Mouse (Mus musculus) MEL (cell line): Measurements from ENCODE around the gene Inpp5b. TPM values are rescaled to one million over a fixed set of nuclear protein-coding genes. Genes with fewer than 3 reads are reported as not detected.

Source experiments
- DNase-seq: peaks from one replicate; pipeline ENCODE4 v3.0.0; 2011; ENCODE audit warnings: low read depth, low spot score
- H3K27ac ChIP-seq: 2 replicates; pipeline ENCODE4 v1.5.1; 2012; ENCODE audit warnings: low read depth, mild to moderate bottlenecking, control low read depth, low read length, moderate library complexity; ENCODE audit not compliant: control insufficient read depth
- H3K27me3 ChIP-seq, 2 experiments: fragments of 150-350 bp in 1 of 2; sonication (generic) in 1 of 2; 2 replicates each; pipeline ENCODE4 v1.6.1; 2012; ENCODE audit warnings: low read length in 2 of 2, mild to moderate bottlenecking in 2 of 2, improper control_type of control experiment in 1 of 2, moderate library complexity in 1 of 2; ENCODE audit not compliant: insufficient read depth in 2 of 2, control insufficient read depth in 1 of 2
- H3K36me3 ChIP-seq, 2 experiments: 2 replicates each; pipeline ENCODE4 v1.6.1; 2012 to 2014; ENCODE audit warnings: low read length in 2 of 2, improper control_type of control experiment in 1 of 2, inconsistent platforms in 1 of 2, mild to moderate bottlenecking in 1 of 2; ENCODE audit not compliant: insufficient read depth in 2 of 2, control insufficient read depth in 1 of 2
- H3K4me1 ChIP-seq, 2 experiments: fragments of 150-350 bp in 1 of 2; sonication (generic) in 1 of 2; 2 replicates each; pipeline ENCODE4 v1.6.1; 2012; ENCODE audit warnings: low read length in 2 of 2, improper control_type of control experiment in 1 of 2, mild to moderate bottlenecking in 1 of 2; ENCODE audit not compliant: insufficient read depth in 2 of 2, control insufficient read depth in 1 of 2
- H3K4me3 ChIP-seq, 2 experiments: fragments of 150-350 bp in 1 of 2; sonication (generic) in 1 of 2; 2 replicates each; pipeline ENCODE4 v1.5.1; 2012; ENCODE audit warnings: low read depth in 2 of 2, low read length in 2 of 2, mild to moderate bottlenecking in 2 of 2, moderate library complexity in 2 of 2, control low read depth in 1 of 2, improper control_type of control experiment in 1 of 2; ENCODE audit not compliant: control insufficient read depth in 1 of 2, insufficient read depth in 1 of 2
- H3K79me2 ChIP-seq: 2 replicates; pipeline ENCODE4 v1.6.1; 2012; ENCODE audit warnings: mild to moderate bottlenecking, low read length, moderate library complexity; ENCODE audit not compliant: control insufficient read depth, poor library complexity, insufficient read depth
- H3K9ac ChIP-seq: 2 replicates; pipeline ENCODE4 v1.6.1; 2012; ENCODE audit warnings: low read depth, mild to moderate bottlenecking, control low read depth, low read length, moderate library complexity; ENCODE audit not compliant: control insufficient read depth, poor library complexity, severe bottlenecking
- H3K9me3 ChIP-seq: fragments of 150-350 bp; sonication (generic); replicated peaks from 2 replicates; pipeline ENCODE4 v1.6.1; 2012; ENCODE audit warnings: mild to moderate bottlenecking, low read length, improper control_type of control experiment, moderate library complexity; ENCODE audit not compliant: insufficient read depth
- CHD2 ChIP-seq: IDR thresholded peaks from 2 replicates; pipeline ENCODE4 v1.6.1; 2011; ENCODE audit warnings: low read length, improper control_type of control experiment
- CTCF ChIP-seq, 3 experiments: IDR thresholded peaks in 2 of 3; conservative IDR thresholded peaks in 1 of 3; 2 replicates each; pipeline ENCODE4 v1.5.1; 2011 to 2012; ENCODE audit warnings: low read length in 3 of 3, low read depth in 2 of 3, mild to moderate bottlenecking in 2 of 3, improper control_type of control experiment in 1 of 3, inconsistent platforms in 1 of 3, mixed read lengths in 1 of 3, moderate library complexity in 1 of 3; ENCODE audit not compliant: control insufficient read depth in 1 of 3, insufficient read depth in 1 of 3, poor library complexity in 1 of 3, severe bottlenecking in 1 of 3
- E2F4 ChIP-seq: IDR thresholded peaks from 2 replicates; pipeline ENCODE4 v1.6.1; 2011; ENCODE audit warnings: low read depth, low read length, improper control_type of control experiment, borderline replicate concordance
- EP300 ChIP-seq, 2 experiments: IDR thresholded peaks; 2 replicates each; pipeline ENCODE4 v1.6.1; 2011; ENCODE audit warnings: improper control_type of control experiment in 2 of 2, low read length in 2 of 2, low read depth in 1 of 2, mild to moderate bottlenecking in 1 of 2
- ETS1 ChIP-seq: IDR thresholded peaks from 2 replicates; pipeline ENCODE4 v1.6.1; 2012; ENCODE audit warnings: low read depth, mild to moderate bottlenecking, inconsistent platforms, low read length, improper control_type of control experiment, moderate library complexity
- HCFC1 ChIP-seq: IDR thresholded peaks from 2 replicates; pipeline ENCODE4 v1.6.1; 2012; ENCODE audit warnings: low read depth, mild to moderate bottlenecking, inconsistent platforms, low read length, improper control_type of control experiment, moderate library complexity
- KAT2A ChIP-seq: conservative IDR thresholded peaks from 2 replicates; pipeline ENCODE4 v1.6.1; 2012; ENCODE audit warnings: low read depth, low read length, improper control_type of control experiment, inconsistent platforms
- MAFK ChIP-seq: IDR thresholded peaks from 2 replicates; pipeline ENCODE4 v1.6.1; 2011; ENCODE audit warnings: low read depth, mild to moderate bottlenecking, low read length, improper control_type of control experiment, borderline replicate concordance
- MAX ChIP-seq: IDR thresholded peaks from 2 replicates; pipeline ENCODE4 v1.6.1; 2011; ENCODE audit warnings: low read length, improper control_type of control experiment
- MAZ ChIP-seq: IDR thresholded peaks from 2 replicates; pipeline ENCODE4 v1.6.1; 2012; ENCODE audit warnings: low read depth, mild to moderate bottlenecking, inconsistent platforms, low read length, improper control_type of control experiment
- MEF2A ChIP-seq: IDR thresholded peaks from 2 replicates; pipeline ENCODE4 v1.6.1; 2014; ENCODE audit warnings: low read depth, mild to moderate bottlenecking, inconsistent platforms, low read length, improper control_type of control experiment; ENCODE audit not compliant: poor library complexity, insufficient replicate concordance, severe bottlenecking; ENCODE audit errors: extremely low read depth
- MXI1 ChIP-seq: IDR thresholded peaks from 2 replicates; pipeline ENCODE4 v1.6.1; 2011; ENCODE audit warnings: mild to moderate bottlenecking, low read depth, low read length, improper control_type of control experiment
- MYB ChIP-seq: IDR thresholded peaks from 2 replicates; pipeline ENCODE4 v1.6.1; 2011; ENCODE audit warnings: mild to moderate bottlenecking, low read depth, low read length, improper control_type of control experiment
- MYC ChIP-seq: IDR thresholded peaks from 2 replicates; pipeline ENCODE4 v1.6.1; 2011; ENCODE audit warnings: low read depth, mild to moderate bottlenecking, low read length, improper control_type of control experiment, moderate library complexity
- RAD21 ChIP-seq: IDR thresholded peaks from 2 replicates; pipeline ENCODE4 v1.6.1; 2011; ENCODE audit warnings: mild to moderate bottlenecking, low read depth, low read length, improper control_type of control experiment
- RCOR1 ChIP-seq: IDR thresholded peaks from 2 replicates; pipeline ENCODE4 v1.6.1; 2012; ENCODE audit warnings: low read depth, mild to moderate bottlenecking, inconsistent platforms, low read length, improper control_type of control experiment
- SIN3A ChIP-seq: IDR thresholded peaks from 2 replicates; pipeline ENCODE4 v1.6.1; 2012; ENCODE audit warnings: low read length, improper control_type of control experiment, inconsistent platforms
- TAL1 ChIP-seq: IDR thresholded peaks from 2 replicates; pipeline ENCODE4 v1.6.1; 2012; ENCODE audit warnings: mild to moderate bottlenecking, inconsistent platforms, low read length, moderate library complexity, mixed read lengths
- TBP ChIP-seq: IDR thresholded peaks from 2 replicates; pipeline ENCODE4 v1.8.0; 2011; ENCODE audit warnings: low read depth, low read length, improper control_type of control experiment
- USF1 ChIP-seq: IDR thresholded peaks from 2 replicates; pipeline ENCODE4 v1.6.1; 2014; ENCODE audit warnings: low read depth, mild to moderate bottlenecking, inconsistent platforms, low read length, improper control_type of control experiment, moderate library complexity
- ZC3H11A ChIP-seq: IDR thresholded peaks from 2 replicates; pipeline ENCODE4 v1.6.1; 2012; ENCODE audit warnings: low read depth, mild to moderate bottlenecking, inconsistent platforms, low read length, improper control_type of control experiment
- ZNF384 ChIP-seq: IDR thresholded peaks from 2 replicates; pipeline ENCODE4 v1.6.1; 2012; ENCODE audit warnings: low read depth, mild to moderate bottlenecking, inconsistent platforms, low read length, improper control_type of control experiment
- polyA plus RNA-seq, 2 experiments: library from polyadenylated mRNA; stranded (reverse) in 1 of 2; unstranded in 1 of 2; fragments of >175 nt in 1 of 2; fragments of >200 nt in 1 of 2; gene quantifications; 2 replicates each; pipeline versions ENCODE4 v1.2.1 to v1.2.4; 2012; ENCODE audit warnings: low replicate concordance in 2 of 2, low read depth in 1 of 2; ENCODE audit not compliant: insufficient read length in 2 of 2, insufficient read depth in 1 of 2, missing spikeins in 1 of 2
- total RNA-seq: library from RNA; depleted of rRNA; stranded (reverse); fragments of 300-350 nt; gene quantifications from 2 replicates; pipeline ENCODE4 v1.2.3, GENCODE M21; 2012

The Inpp5b gene
- total and polyA plus RNA-seq, 3 experiments: 28.6 to 52.5 TPM; not detected in 1

- TF ChIP-seq MEF2A (no peak), SIN3A (peak; percentile 96)
Measured at GRCm38 (mm10) chr4:124714545-124715481, 26.8 kb upstream of the Inpp5b start, which contains the start of gene Sf3a3 (continued).

- no peaks in the 10 kb centered on the region for H3K27me3 ChIP-seq
- H3K27ac ChIP-seq: no peak overlapping the region
- TF ChIP-seq MYB (no peak), RAD21 (no peak), KAT2A (no peak), MAZ (no peak), CHD2 (no peak), EP300 (IDR thresholded peaks at IDR 0.05; ENCODE audit: low read depth in 1 of 2, low read length in 2 of 2) (no peak), E2F4 (no peak), ZC3H11A (no peak), TAL1 (no peak), RCOR1 (no peak), CTCF (IDR thresholded peaks at IDR 0.05 in 2 of 3, conservative IDR thresholded peaks at IDR 0.05 in 1 of 3; ENCODE audit: control insufficient read depth in 1 of 3, insufficient read depth in 1 of 3, low read depth in 2 of 3, low read length in 3 of 3, poor library complexity in 1 of 3, severe bottlenecking in 1 of 3) (no peak), MAX (no peak), USF1 (no peak), HCFC1 (no peak), MXI1 (no peak), MAFK (no peak), TBP (no peak), ETS1 (no peak), MYC (no peak), ZNF384 (no peak)
- TF ChIP-seq, all 39 proteins: peak for 0
- H3K4me3 ChIP-seq: no peak overlapping the region
- H3K9me3 ChIP-seq: no peaks in the 10 kb centered on the region
- peaks cover 0 to 6% of the 10 kb centered on the region in 2 experiments; a peak in 2 of 4 replicates for H3K4me1 ChIP-seq
- peaks cover 10 to 23% of the 10 kb centered on the region in 2 experiments for H3K36me3 ChIP-seq
- no peak overlapping the region for H3K9ac ChIP-seq
- no peak for DNase-seq
- H3K79me2 ChIP-seq: peaks cover 16% of the 10 kb centered on the region
Measured at GRCm38 (mm10) chr4:124719101-124719500, 22.5 kb upstream of the Inpp5b start.
